Mouse (Mus musculus) heart, embryonic 13.5 days (tissue): Measurements from ENCODE around the gene 2310034G01Rik. TPM values are rescaled to one million over a fixed set of nuclear protein-coding genes. Genes with fewer than 3 reads are reported as not detected.

ENCODE experiments used
- ATAC-seq: fragments of 200-750 bp; cut with Nextera tagmentation; 2 replicates; pipeline ENCODE4 v1.8.0; 2017; ENCODE audit warnings: moderate TSS enrichment; ENCODE audit not compliant: insufficient number of reproducible peaks, low FRiP score, low TSS enrichment; ENCODE audit errors: extremely low read depth
- H3K27ac ChIP-seq: fragments of 300-500 bp; sonication (generic); replicated peaks from 2 replicates; pipeline ENCODE4 v1.5.1; 2015; ENCODE audit warnings: moderate library complexity, mild to moderate bottlenecking, inconsistent platforms
- H3K27me3 ChIP-seq: fragments of 300-500 bp; sonication (generic); replicated peaks from 2 replicates; pipeline ENCODE4 v1.6.1; 2015; ENCODE audit warnings: mild to moderate bottlenecking, inconsistent platforms
- H3K36me3 ChIP-seq: fragments of 300-500 bp; sonication (generic); 2 replicates; pipeline ENCODE4 v1.6.1; 2015; ENCODE audit warnings: mild to moderate bottlenecking, inconsistent platforms
- H3K4me1 ChIP-seq: fragments of 300-500 bp; sonication (generic); 2 replicates; pipeline ENCODE4 v1.6.1; 2015; ENCODE audit warnings: inconsistent platforms
- H3K4me2 ChIP-seq: fragments of 300-500 bp; sonication (generic); 2 replicates; pipeline ENCODE4 v1.6.1; 2015; ENCODE audit warnings: inconsistent platforms, mild to moderate bottlenecking, moderate library complexity
- H3K4me3 ChIP-seq: fragments of 300-500 bp; sonication (generic); 2 replicates; pipeline ENCODE4 v1.5.1; 2015; ENCODE audit warnings: moderate library complexity, mild to moderate bottlenecking, inconsistent platforms
- H3K9ac ChIP-seq: fragments of 300-500 bp; sonication (generic); 2 replicates; pipeline ENCODE4 v1.6.1; 2015; ENCODE audit warnings: inconsistent platforms, mild to moderate bottlenecking, moderate library complexity
- H3K9me3 ChIP-seq: fragments of 300-500 bp; sonication (generic); 2 replicates; pipeline ENCODE4 v1.6.1; 2016; ENCODE audit warnings: inconsistent platforms
- WGBS: fragments of 180-500 bp; shearing (Covaris S2); methylation state at CpG from one replicate; pipeline ENCODE4 v1.1.7; 2015; ENCODE audit warnings: mixed read lengths; 5-methylcytosine and 5-hydroxymethylcytosine counted together
- polyA plus RNA-seq: library from polyadenylated mRNA; unstranded; fragments of >200 nt; fragmentation: Nextera tagmentation; extraction: Ambion mirVana; gene quantifications from 2 replicates; pipeline ENCODE4 v1.2.1, GENCODE M21; 2015

The 2310034G01Rik gene
- polyA plus RNA-seq, 1 experiment from 2014 or later: 0.76 TPM

DNA sequence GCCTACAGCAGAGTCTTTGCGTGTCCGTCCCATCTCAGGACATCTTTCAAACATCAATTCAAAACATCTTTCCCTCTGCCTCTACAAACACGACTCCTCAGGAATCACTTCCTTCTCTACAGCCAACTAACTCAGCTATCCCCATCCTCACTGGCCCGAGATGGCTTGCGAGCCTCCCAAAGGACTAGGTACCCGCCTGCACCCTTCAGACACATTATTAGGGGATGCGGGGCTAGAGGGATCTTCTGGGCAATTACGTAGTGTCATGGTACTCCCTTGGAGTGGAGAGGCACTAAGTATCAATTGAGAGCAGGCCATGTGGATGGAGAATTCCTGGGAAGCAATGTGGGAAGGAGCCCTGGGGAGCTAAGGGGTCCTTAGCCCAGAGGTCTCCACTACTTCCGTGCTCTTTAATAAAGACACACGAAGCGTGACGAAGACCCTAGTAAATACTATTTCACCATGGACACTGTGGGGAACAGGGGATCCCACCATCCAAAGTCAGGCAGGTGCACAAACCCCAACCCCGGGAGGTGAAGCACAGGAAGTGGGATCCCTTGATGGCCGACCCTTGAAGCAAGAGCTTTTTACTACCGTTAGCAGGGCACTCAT is 12.3 kb downstream of the 2310034G01Rik start:
- 38% methylated on average over 15 of the region's 15 CpGs for WGBS
- H3K27ac ChIP-seq: peak overlapping the region; percentile 48; the same call in 1 of the 2 replicates
- H3K4me1 ChIP-seq: peaks cover 20% of the 10 kb centered on the region
- no peak for ATAC-seq
- H3K4me3 ChIP-seq: peak overlapping the region; percentile 87
- 0 out of 2 replicates have a peak, but pooled peaks cover 10% of the 10 kb centered on the region for H3K27me3 ChIP-seq
- peak overlapping the region; percentile 91 for H3K9ac ChIP-seq
- no peaks in the 10 kb centered on the region for H3K9me3 ChIP-seq
- no peaks in the 10 kb centered on the region for H3K36me3 ChIP-seq
- peak overlapping the region; percentile 88 for H3K4me2 ChIP-seq

DNA sequence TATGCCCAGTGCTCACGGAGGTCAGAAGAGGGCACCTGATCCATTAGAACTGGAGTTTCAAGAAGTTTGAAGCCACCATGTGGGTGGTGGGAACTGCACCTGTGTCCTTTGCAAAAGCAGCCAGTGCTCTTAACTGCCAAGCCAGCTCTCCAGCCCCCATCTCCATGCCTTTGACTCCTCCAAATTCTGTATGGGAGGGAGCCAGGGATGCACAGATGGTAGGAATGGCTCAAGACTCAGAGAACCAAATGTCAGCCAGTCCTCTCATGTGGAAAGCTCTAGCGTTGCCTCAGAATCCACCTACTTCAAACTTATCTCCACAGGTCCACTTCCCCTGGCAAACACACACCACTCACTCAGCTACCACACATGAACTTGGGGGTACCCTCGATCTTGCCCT is 16.2 kb downstream of the 2310034G01Rik start:
- Histone ChIP-seq H3K27me3 (no peaks in the 10 kb centered on the region), H3K9ac (no peak overlapping the region), H3K9me3 (no peaks in the 10 kb centered on the region), H3K4me1 (peaks cover 25% of the 10 kb centered on the region), H3K4me2 (no peak overlapping the region), H3K4me3 (no peak overlapping the region), H3K27ac (no peak overlapping the region), H3K36me3 (peaks cover 27% of the 10 kb centered on the region)
- WGBS: 72% methylated on average over 3 of the region's 3 CpGs
- ATAC-seq: no peak

DNA sequence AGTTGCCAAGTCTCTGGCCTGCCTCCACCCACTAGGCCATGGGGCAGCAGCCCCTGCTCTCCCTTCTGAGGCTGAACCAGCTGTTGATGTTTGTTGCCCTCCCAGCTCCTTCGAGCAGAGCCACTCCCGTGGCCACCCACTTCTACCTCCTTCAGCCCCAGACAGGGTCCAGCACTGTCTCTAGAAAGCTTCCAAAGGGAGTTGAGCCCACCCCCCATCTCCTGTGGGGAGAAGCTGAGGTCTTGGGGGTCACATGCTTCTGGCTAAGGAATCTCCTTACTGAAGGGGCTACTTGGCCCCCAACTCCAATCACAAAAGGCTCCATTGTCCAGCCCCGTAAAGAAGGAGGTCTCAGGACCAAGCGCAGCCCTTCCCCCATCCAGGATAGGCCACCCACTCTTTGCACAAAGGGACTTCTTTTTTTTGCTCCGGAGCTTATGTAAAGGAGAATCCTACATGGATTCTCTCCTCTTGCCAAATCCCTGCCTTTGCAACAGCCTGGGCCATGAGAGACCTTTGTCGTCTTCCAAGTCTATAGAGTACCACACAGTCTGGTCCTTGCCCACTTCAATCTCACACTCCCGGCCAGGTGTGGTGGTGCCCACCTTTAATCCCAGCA is 17.3 kb downstream of the 2310034G01Rik start:
- Histone ChIP-seq H3K27ac (no peak overlapping the region), H3K36me3 (peaks cover 27% of the 10 kb centered on the region), H3K27me3 (no peaks in the 10 kb centered on the region), H3K4me2 (no peak overlapping the region), H3K4me3 (no peak overlapping the region), H3K4me1 (peaks cover 23% of the 10 kb centered on the region), H3K9me3 (no peaks in the 10 kb centered on the region), H3K9ac (no peak overlapping the region)
- no peak for ATAC-seq
- WGBS: 63% methylated on average over 7 of the region's 7 CpGs

DNA sequence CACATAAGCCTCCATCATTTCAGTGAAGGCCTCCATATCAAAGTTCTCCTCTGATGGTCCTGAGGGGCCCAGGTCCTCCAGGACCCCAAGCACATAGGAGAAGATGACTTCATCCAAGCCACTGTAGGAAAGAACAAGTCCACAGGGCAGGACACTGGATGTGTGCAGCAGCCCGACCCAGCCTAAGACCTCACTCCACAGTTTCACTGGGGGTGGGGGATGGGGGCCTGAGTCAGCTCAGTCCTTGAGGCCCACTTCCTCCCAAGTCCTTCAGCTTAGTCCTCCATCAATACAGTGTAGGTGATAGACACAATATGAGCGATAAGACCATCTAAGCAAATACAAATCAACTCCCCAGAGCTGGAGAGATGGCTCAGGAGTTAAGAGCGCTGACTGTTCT is 18.2 kb downstream of the 2310034G01Rik start:
- Histone ChIP-seq H3K27me3 (peaks cover 6% of the 10 kb centered on the region), H3K9me3 (no peaks in the 10 kb centered on the region), H3K4me1 (peaks cover 24% of the 10 kb centered on the region), H3K27ac (no peak overlapping the region), H3K4me3 (no peak overlapping the region), H3K36me3 (peaks cover 27% of the 10 kb centered on the region), H3K9ac (no peak overlapping the region), H3K4me2 (no peak overlapping the region)
- no peak for ATAC-seq
- WGBS: 78% methylated on average over 3 of the region's 3 CpGs

DNA sequence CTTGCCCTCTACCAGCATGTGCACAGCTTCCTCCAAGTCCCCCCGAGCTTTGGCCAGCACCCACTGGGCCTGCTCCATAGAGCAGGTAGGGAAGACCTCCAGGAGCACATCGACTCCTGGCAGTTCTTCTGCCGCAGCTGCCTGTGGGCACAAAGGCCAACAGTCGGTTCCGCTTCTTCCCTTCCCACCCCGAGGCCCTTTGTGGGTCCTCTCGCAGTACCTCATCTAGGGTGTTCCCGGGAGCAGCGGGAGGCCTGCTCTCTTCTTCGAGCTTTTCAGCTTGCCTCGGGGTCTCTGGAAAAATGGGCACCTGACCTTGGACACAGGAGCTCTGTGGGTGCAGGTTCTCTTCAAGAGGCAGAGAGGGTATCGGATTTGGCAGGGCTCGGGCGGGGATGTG is 18.8 kb downstream of the 2310034G01Rik start:
- ATAC-seq: no peak
- H3K4me1 ChIP-seq: peaks cover 28% of the 10 kb centered on the region
- H3K9ac ChIP-seq: no peak overlapping the region
- peaks cover 12% of the 10 kb centered on the region for H3K27me3 ChIP-seq
- peaks cover 27% of the 10 kb centered on the region for H3K36me3 ChIP-seq
- H3K27ac ChIP-seq: no peak overlapping the region
- H3K4me2 ChIP-seq: no peak overlapping the region
- no peaks in the 10 kb centered on the region for H3K9me3 ChIP-seq
- no peak overlapping the region for H3K4me3 ChIP-seq
- 83% methylated on average over 14 of the region's 14 CpGs for WGBS

DNA sequence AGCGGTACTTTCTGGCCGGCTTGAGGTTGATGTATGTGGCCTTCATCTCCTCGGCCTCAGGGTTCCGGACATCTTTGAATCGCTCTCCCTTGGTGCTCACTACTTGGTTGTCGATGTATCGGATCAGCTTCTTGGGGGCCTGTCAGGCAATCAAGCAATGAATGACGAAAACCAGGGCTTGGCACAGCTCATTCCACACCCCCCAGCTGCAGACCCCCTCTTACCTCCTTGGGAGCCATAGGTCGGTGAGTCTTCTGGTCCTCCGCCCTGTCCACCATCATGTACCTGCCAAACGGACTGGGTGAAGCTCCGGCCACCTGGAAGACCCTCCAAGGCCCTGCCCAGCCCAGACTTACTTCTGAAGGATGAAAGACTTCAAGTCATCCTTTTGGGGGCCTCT is 19.4 kb downstream of the 2310034G01Rik start:
- Histone ChIP-seq H3K4me3 (no peak overlapping the region), H3K27me3 (peaks cover 19% of the 10 kb centered on the region), H3K9me3 (no peaks in the 10 kb centered on the region), H3K4me1 (peaks cover 28% of the 10 kb centered on the region), H3K36me3 (peaks cover 27% of the 10 kb centered on the region), H3K27ac (no peak overlapping the region), H3K9ac (no peak overlapping the region), H3K4me2 (no peak overlapping the region)
- 86% methylated on average over 12 of the region's 12 CpGs for WGBS
- ATAC-seq: no peak

DNA sequence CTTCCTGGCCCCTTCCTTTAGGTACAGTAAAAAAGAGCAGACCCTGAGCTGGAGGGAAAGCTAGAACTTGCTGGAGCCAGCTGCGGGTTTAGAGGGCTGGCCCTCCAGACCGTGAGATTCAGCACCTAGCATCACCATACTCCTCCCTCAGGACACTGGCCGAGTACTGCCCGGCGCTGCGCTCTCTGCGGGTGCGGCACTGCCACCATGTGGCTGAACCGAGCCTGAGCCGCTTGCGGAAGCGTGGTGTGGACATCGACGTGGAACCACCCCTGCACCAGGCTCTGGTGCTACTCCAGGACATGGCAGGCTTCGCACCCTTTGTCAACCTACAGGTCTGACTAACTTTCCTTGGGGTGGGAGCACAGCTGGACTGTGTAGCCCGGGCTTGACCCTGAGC is 20.2 kb downstream of the 2310034G01Rik start:
- ATAC-seq: 0 out of 2 replicates have a peak, but pooled peaks have one; percentile 26
- 6% methylated on average over 16 of the region's 16 CpGs for WGBS
- peaks cover 26% of the 10 kb centered on the region for H3K27me3 ChIP-seq
- H3K36me3 ChIP-seq: peaks cover 27% of the 10 kb centered on the region
- no peak overlapping the region for H3K27ac ChIP-seq
- H3K4me3 ChIP-seq: peak overlapping the region; percentile 79; the same call in 1 of the 2 replicates
- peak overlapping the region; percentile 98 for H3K4me2 ChIP-seq
- H3K9ac ChIP-seq: no peak overlapping the region
- H3K4me1 ChIP-seq: peaks cover 28% of the 10 kb centered on the region
- no peaks in the 10 kb centered on the region for H3K9me3 ChIP-seq

DNA sequence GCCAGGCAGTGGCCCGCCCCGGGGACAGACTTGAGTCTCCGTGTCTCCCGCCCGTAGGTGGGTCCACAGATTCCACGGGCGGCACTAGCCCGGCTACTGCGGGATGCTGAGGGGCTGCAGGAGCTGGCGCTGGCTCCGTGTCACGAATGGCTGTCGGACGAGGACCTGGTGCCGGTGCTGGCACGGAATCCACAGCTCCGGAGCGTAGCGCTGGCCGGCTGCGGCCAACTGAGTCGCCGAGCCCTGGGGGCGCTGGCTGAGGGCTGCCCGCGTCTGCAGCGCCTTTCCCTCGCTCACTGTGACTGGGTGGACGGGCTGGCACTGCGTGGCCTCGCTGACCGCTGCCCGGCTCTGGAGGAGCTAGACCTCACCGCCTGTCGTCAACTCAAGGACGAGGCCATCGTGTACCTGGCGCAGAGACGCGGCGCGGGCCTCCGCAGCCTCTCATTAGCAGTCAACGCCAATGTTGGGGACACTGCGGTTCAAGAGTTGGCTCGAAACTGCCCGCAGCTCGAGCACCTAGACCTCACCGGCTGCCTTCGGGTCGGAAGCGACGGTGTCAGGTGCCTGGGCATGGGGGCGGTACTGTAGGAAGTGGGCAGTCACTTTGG is 21.0 kb downstream of the 2310034G01Rik start:
- Histone ChIP-seq H3K36me3 (peaks cover 27% of the 10 kb centered on the region), H3K27me3 (peaks cover 34% of the 10 kb centered on the region), H3K27ac (peak overlapping the region; percentile 84), H3K9ac (peak overlapping the region; percentile 84), H3K4me2 (peak overlapping the region; percentile 98), H3K4me1 (peaks cover 28% of the 10 kb centered on the region), H3K4me3 (peak overlapping the region; percentile 79), H3K9me3 (no peaks in the 10 kb centered on the region)
- ATAC-seq: no peak
- WGBS: 2% methylated on average over 52 of the region's 54 CpGs

DNA sequence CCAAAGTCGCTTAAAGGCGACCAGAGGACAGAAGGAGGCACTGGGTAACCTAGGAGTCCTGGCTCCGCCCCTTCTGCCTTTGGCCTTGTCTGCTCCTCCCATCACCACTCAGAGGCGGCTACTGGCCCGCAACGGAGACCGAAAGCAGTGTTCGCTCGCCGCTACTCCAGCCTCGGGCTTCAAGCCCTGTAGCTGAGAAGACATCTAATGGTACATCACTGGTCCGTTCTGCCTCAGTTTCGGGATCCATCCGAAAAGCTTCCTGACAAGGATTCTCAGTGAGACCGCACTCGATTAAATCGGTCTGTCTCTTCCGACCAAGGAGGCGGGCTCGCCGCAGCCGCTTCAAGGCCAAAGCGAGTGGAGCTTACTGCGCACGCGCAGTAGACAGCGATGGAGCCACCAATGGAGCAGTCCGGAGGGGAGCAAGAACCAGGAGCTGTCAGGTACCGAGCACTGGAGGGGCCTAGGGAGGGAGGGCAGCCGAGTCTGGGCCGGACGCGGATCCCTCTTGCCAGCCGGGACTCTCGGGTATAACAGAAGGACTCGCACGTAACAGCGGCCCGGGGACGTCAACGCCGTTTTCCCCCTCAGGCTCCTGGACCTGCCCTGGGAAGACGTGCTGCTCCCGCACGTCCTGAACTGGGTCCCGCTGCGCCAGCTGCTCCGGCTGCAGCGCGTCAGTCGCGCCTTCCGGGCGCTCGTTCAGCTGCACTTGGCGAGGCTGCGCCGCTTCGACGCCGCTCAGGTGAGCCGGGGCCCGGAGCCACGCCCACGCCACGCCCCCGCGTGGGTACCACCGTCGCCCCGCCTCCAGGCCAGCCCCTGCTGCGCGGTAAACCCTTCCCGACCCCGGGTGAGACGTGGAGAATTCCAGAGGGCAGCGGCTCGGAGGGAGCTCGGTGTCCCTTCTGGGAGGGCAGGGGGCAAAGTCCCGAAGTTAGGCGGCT is 21.7 kb downstream of the 2310034G01Rik start, which contains the start of gene Fbxl15:
Gene Fbxl15, plus strand, starts transcription at position 104 of the 950 bp plus-strand sequence.
- WGBS: under 1% methylated on average over 81 of the region's 81 CpGs
- Histone ChIP-seq H3K4me1 (peaks cover 28% of the 10 kb centered on the region), H3K4me3 (peak within 1 kb of the TSS; percentile 79), H3K27ac (peak within 1 kb of the TSS; percentile 84), H3K9me3 (no peaks in the 10 kb centered on the region), H3K36me3 (peaks cover 27% of the 10 kb centered on the region), H3K4me2 (peak within 1 kb of the TSS; percentile 98), H3K27me3 (peaks cover 42% of the 10 kb centered on the region), H3K9ac (peak within 1 kb of the TSS; percentile 84)
- ATAC-seq: peak; percentile 69

DNA sequence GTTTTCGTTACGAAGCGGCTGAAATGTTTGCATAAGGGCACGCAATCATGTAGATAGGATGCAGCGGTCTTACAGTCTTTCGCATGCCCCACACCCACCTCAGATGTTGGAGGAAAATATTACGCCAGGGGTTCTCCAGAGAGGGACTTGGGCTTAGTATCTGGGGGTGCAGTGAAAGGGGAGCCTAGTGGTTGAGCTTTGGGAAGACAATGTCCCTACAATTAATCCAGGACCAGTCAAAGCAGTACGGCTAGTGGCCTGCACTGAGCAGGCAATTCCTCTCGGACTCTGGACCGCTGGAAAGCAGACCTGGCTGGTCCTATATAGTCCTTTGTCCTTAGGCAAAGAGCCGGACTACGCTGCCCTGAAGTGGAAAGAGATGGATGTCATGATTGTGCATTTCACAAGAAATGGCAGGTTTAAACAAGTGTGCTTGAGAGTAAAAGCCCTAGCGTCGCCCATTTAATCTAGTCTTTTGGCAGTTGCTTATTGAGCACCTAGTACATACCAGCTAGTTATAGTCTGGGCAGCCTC is 22.5 kb downstream of the 2310034G01Rik start:
- H3K4me1 ChIP-seq: peaks cover 28% of the 10 kb centered on the region
- 22% methylated on average over 14 of the region's 14 CpGs for WGBS
- no peak for ATAC-seq
- H3K4me3 ChIP-seq: peak overlapping the region; percentile 79
- peak overlapping the region; percentile 84 for H3K9ac ChIP-seq
- peaks cover 25% of the 10 kb centered on the region for H3K36me3 ChIP-seq
- no peaks in the 10 kb centered on the region for H3K9me3 ChIP-seq
- H3K27me3 ChIP-seq: peaks cover 50% of the 10 kb centered on the region
- H3K27ac ChIP-seq: peak overlapping the region; percentile 84; the same call in 1 of the 2 replicates
- peak overlapping the region; percentile 98 for H3K4me2 ChIP-seq
